Comparison of ENCODE assay signal across 28 mouse cellular contexts in the genomic region with DNA sequence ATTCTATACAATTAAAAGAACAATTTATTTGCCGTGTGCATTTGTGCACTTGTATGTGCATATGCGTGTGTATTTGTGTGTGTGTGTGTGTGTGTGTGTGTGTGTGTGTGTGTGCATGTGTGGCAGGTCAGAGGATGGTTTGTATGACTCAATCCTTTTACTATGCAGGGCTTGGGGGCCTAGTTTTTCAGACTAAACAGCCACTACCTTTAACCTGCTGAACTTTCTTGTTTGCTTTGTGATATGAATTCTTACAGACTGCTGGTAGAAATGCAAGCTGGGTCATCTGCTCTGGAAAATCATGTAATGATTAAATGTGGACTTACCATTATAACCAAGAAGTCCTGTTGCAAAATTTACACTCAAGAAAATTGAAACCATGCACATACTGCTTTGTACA.
"Had no signal": no experiment of that assay in that cellular context is flagged by ENCODE, and none has a peak within 500 bp of the region (broad histone marks: within the 10 kb centered on the region; RNA-seq: fewer than 3 reads in every experiment).

No protein-coding gene starts in this region.

- H3K9me3 ChIP-seq: embryonic facial prominence, embryonic 10.5 days; embryonic facial prominence, embryonic 12.5 days; embryonic facial prominence, embryonic 13.5 days; embryonic facial prominence, embryonic 15.5 days; forebrain, embryonic 10.5 days; forebrain, embryonic 12.5 days; forebrain, embryonic 13.5 days; forebrain, embryonic 15.5 days had no signal

- H3K27me3 ChIP-seq: embryonic facial prominence, embryonic 12.5 days; embryonic facial prominence, embryonic 13.5 days; embryonic facial prominence, embryonic 15.5 days; forebrain, embryonic 12.5 days; forebrain, embryonic 13.5 days; forebrain, embryonic 15.5 days had no signal

- H3K4me1 ChIP-seq: embryonic facial prominence, embryonic 10.5 days; embryonic facial prominence, embryonic 12.5 days; embryonic facial prominence, embryonic 13.5 days; embryonic facial prominence, embryonic 15.5 days; forebrain, embryonic 10.5 days; forebrain, embryonic 12.5 days; forebrain, embryonic 13.5 days; forebrain, embryonic 15.5 days had no signal

- DNase-seq: cerebellum, adult 18-20 months; cerebellum, adult 2 months; cerebellum, adult 8-10 months; cerebellum, adult 9-10 months; cerebellum, adult 9-11 months; cerebellum, postnatal 10 days; cerebellum, postnatal 25 days; cerebellum, postnatal 36 days; embryo, embryonic 11 days; forebrain, postnatal 0 days; gastrocnemius, adult 2 months; gastrocnemius, postnatal 10 days; gastrocnemius, postnatal 14 days; gastrocnemius, postnatal 25 days; gastrocnemius, postnatal 36 days; heart, adult 11 months; heart, adult 18-20 months had no signal

- ATAC-seq: forebrain, embryonic 13.5 days; forebrain, embryonic 14.5 days; forebrain, embryonic 15.5 days; forebrain, embryonic 16.5 days; forebrain, postnatal 0 days had no signal

- H3K4me3 ChIP-seq: embryonic facial prominence, embryonic 10.5 days; embryonic facial prominence, embryonic 12.5 days; embryonic facial prominence, embryonic 13.5 days; embryonic facial prominence, embryonic 15.5 days; erythroblast, embryonic 14.5 days; forebrain, embryonic 10.5 days; forebrain, embryonic 12.5 days; forebrain, embryonic 13.5 days; forebrain, embryonic 15.5 days; gastrocnemius, adult 2 months had no signal

- H3K9ac ChIP-seq: embryonic facial prominence, embryonic 12.5 days; embryonic facial prominence, embryonic 13.5 days; embryonic facial prominence, embryonic 15.5 days; forebrain, embryonic 12.5 days; forebrain, embryonic 13.5 days; forebrain, embryonic 15.5 days; forebrain, postnatal 0 days had no signal

- H3K27ac ChIP-seq: embryonic facial prominence, embryonic 10.5 days; embryonic facial prominence, embryonic 12.5 days; embryonic facial prominence, embryonic 13.5 days; embryonic facial prominence, embryonic 15.5 days; forebrain, embryonic 10.5 days; forebrain, embryonic 12.5 days; forebrain, embryonic 13.5 days; forebrain, embryonic 15.5 days; gastrocnemius, adult 2 months had no signal

- H3K4me2 ChIP-seq: embryonic facial prominence, embryonic 12.5 days; embryonic facial prominence, embryonic 13.5 days; embryonic facial prominence, embryonic 15.5 days; forebrain, embryonic 12.5 days; forebrain, embryonic 13.5 days; forebrain, embryonic 15.5 days had no signal

- H3K36me3 ChIP-seq: embryonic facial prominence, embryonic 10.5 days; embryonic facial prominence, embryonic 12.5 days; embryonic facial prominence, embryonic 13.5 days; embryonic facial prominence, embryonic 15.5 days; forebrain, embryonic 10.5 days; forebrain, embryonic 12.5 days; forebrain, embryonic 15.5 days had no signal
